Mouse (Mus musculus) cortical plate, adult 2 months (tissue): ENCODE measurements around the gene Tns1. TPM values are rescaled to one million over a fixed set of nuclear protein-coding genes. Genes with fewer than 3 reads are reported as not detected.

Experiments used
- H3K27ac ChIP-seq: fragments of 200-500 bp; 2 replicates; pipeline ENCODE4 v1.5.1; 2012; ENCODE audit warnings: low read length, control low read depth, inconsistent platforms; ENCODE audit not compliant: insufficient read depth
- H3K4me1 ChIP-seq: fragments of 200-500 bp; 2 replicates; pipeline ENCODE4 v1.6.1; 2011; ENCODE audit warnings: low read length; ENCODE audit not compliant: control insufficient read depth, insufficient read depth
- H3K4me3 ChIP-seq: fragments of 200-500 bp; 2 replicates; pipeline ENCODE4 v1.5.1; 2011; ENCODE audit warnings: mild to moderate bottlenecking, low read length, control low read depth; ENCODE audit not compliant: insufficient read depth
- CTCF ChIP-seq: fragments of 200-500 bp; IDR thresholded peaks from 2 replicates; pipeline ENCODE4 v1.5.1; 2011; ENCODE audit warnings: mild to moderate bottlenecking, control low read depth, low read length; ENCODE audit not compliant: insufficient read depth; ENCODE audit errors: extremely low read depth
- POLR2A ChIP-seq: fragments of 200-500 bp; IDR thresholded peaks from 2 replicates; pipeline ENCODE4 v1.6.1; 2011; ENCODE audit warnings: mild to moderate bottlenecking, low read length, control low read depth; ENCODE audit not compliant: insufficient read depth; ENCODE audit errors: extremely low read depth
- polyA plus RNA-seq: library from polyadenylated mRNA; depleted of rRNA; stranded (reverse); fragments of >200 nt; gene quantifications from 2 replicates; pipeline ENCODE4 v1.2.3, GENCODE M21; 2012

The Tns1 gene
- polyA plus RNA-seq, 1 experiment, result 23.0 TPM

- TF ChIP-seq POLR2A, result no peak
- TF ChIP-seq CTCF, result no peak
- Histone ChIP-seq H3K4me3 (no peak overlapping the region), H3K4me1 (no peaks in the 10 kb centered on the region), H3K27ac (no peak overlapping the region)
These were observed 70.2 kb downstream of the Tns1 start for GRCm38 (mm10) chr1:74054007-74054406.

DNA sequence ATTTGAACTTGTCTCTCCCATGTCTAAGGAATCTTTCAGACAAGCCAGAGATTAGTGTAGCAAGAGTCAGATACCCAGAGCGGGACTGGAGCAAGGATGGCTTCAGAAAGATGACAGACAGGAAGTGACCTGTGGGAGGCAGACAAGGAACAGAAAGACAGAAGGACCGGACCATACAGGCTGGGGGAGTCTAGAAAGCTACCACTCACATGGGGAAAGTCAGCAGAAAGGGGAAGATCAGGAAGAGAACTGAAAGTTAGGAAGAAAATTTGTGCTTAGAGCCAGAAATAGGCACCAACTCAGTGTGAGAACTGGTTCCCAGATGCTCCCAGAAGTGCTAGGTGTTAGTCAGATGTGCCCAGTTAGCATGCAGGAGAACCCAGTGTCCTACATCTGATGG, 71.2 kb downstream of the Tns1 start:
- TF ChIP-seq CTCF (no peak), POLR2A (no peak)
- no peak overlapping the region for H3K27ac ChIP-seq
- H3K4me3 ChIP-seq, result no peak overlapping the region
- no peaks in the 10 kb centered on the region for H3K4me1 ChIP-seq

GRCm38 (mm10) chr1:74051349-74051748, 72.9 kb downstream of the Tns1 start:
- TF ChIP-seq CTCF, result no peak
- TF ChIP-seq POLR2A, result no peak
- no peaks in the 10 kb centered on the region for H3K4me1 ChIP-seq
- no peak overlapping the region for H3K27ac ChIP-seq
- no peak overlapping the region for H3K4me3 ChIP-seq

DNA sequence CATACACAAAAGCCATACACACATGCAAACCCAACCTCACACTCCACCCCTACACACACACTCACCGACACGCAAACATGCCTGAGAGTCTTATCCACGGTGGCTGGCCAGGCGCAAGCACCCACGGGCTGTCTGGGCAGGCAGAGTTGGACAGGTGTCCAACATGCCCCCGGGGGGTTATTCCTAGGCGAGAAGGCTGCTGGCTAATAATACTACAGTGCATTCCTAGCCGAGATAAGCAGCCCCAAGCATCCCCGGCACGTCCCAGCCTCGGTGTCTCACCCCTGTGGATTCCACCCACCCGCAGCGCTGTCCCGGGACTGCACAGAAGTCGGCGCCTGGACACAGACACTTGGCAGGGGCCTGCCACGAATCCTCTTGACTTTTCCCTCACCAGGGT, 74.8 kb downstream of the Tns1 start:
- no peaks in the 10 kb centered on the region for H3K4me1 ChIP-seq
- H3K27ac ChIP-seq, result no peak overlapping the region
- no peak for TF ChIP-seq CTCF
- TF ChIP-seq POLR2A, result no peak
- H3K4me3 ChIP-seq, result no peak overlapping the region

GRCm38 (mm10) chr1:74047722-74048121, 76.5 kb downstream of the Tns1 start:
- Histone ChIP-seq H3K27ac (no peak overlapping the region), H3K4me3 (no peak overlapping the region), H3K4me1 (no peaks in the 10 kb centered on the region)
- no peak for TF ChIP-seq POLR2A
- no peak for TF ChIP-seq CTCF

- Histone ChIP-seq H3K4me3 (no peak overlapping the region), H3K27ac (no peak overlapping the region), H3K4me1 (no peaks in the 10 kb centered on the region)
- TF ChIP-seq CTCF (no peak), POLR2A (no peak)
These were observed 76.9 kb downstream of the Tns1 start for GRCm38 (mm10) chr1:74047311-74047710.

DNA sequence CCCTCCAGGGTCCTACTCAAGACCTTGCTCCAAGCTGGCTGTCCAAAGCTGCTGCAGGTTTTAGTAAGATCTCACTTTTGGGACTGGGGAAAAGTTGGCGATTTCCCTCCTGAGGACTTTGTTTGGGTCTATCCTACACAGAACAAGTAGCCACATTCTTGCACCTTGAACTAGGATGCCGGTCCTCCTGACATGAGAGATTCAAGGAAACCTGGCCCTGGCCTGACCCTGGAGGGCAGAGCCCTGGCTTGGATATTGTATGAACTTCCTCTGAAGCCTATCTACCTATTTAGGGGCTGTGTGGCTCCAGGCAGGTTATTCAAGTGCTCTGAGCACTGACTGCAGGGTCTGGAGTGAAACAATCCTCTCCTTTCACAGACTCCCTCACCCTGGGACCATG, 79.2 kb downstream of the Tns1 start:
- no peaks in the 10 kb centered on the region for H3K4me1 ChIP-seq
- no peak overlapping the region for H3K27ac ChIP-seq
- TF ChIP-seq CTCF (no peak), POLR2A (no peak)
- no peak overlapping the region for H3K4me3 ChIP-seq

DNA sequence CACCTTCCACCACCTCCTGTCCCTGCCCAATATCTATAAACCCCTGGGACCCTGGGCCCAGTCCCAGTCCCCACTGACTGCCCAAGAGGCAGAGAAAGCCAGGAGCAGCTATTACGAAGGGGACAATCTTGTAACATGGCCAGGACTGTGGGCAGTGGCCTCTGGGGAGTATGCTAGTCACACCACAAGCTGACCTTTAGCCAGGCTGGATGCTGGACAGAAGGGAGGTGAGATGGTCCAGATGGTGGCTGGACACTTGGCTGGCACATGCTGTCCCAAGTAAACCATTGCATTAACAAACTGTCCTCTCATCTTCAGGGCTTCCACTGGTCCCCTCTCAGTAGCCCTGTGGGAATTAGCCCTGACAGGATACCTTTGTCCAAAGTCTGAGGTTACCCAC, 79.8 kb downstream of the Tns1 start:
- H3K4me3 ChIP-seq, result no peak overlapping the region
- TF ChIP-seq POLR2A (no peak), CTCF (no peak)
- H3K27ac ChIP-seq, result no peak overlapping the region
- H3K4me1 ChIP-seq, result no peaks in the 10 kb centered on the region

- H3K4me3 ChIP-seq, result no peak overlapping the region
- TF ChIP-seq CTCF (no peak), POLR2A (no peak)
- H3K4me1 ChIP-seq, result no peaks in the 10 kb centered on the region
- H3K27ac ChIP-seq, result no peak overlapping the region
These were observed 80.6 kb downstream of the Tns1 start for GRCm38 (mm10) chr1:74043584-74044105.

DNA sequence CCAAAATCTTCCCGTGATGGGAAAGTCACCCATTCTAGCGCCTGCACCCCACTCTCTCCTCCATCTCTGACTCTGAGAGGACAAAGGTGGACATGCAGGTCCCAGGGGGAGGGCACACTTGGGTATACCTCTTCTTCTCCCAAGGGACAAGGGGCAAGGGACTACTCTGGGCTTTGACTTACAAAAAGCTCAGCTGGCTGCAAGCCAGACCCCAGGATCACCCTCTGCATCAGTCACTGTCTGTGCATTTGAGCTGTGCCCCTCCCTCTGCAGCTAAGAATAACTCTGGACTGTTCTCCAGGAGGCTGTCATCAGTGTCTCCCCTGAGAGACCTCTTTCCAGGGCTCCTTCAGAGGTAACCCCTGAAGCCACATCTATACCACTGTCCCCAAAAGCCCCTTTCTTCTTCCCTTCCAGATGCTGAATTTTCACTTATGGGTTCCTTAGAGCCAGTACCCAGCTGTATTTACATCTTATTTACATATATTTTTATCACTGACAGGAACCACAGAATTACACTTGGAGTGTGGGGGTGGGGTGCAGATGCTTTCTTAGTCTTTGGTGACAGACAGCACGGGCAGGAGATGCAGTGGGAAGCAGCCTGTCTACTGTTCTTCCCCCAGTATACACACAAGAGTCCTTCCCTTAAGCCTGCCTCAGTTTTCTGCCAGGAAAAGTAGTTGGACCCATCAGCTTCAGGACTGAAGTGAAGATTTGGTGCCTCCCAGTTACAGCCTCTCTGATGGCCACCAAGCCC, 81.4 kb downstream of the Tns1 start:
- no peak overlapping the region for H3K27ac ChIP-seq
- TF ChIP-seq CTCF (no peak), POLR2A (no peak)
- no peak overlapping the region for H3K4me3 ChIP-seq
- H3K4me1 ChIP-seq, result no peaks in the 10 kb centered on the region

DNA sequence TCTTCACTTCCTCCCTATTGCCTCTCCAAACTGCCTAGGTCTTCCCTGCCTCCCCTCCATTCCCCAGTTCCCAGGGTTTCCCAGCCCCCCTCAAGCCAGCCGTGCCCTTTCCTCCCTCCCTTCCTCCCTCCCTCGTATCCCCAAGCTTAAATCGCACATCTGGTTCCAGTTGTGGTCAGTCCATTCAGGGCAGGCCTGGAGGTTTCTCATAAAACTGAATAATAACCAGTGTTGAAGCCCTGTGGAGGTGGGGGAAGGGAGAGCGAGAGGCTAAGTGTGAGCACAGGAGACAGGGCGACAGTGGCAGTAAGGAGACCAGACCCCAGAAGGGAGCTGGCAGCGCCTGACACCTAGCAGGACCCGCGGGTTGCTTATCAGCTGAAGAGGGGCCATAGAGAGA, 82.6 kb downstream of the Tns1 start:
- TF ChIP-seq POLR2A (no peak), CTCF (no peak)
- Histone ChIP-seq H3K4me1 (no peaks in the 10 kb centered on the region), H3K27ac (no peak overlapping the region), H3K4me3 (no peak overlapping the region)
